Mouse (Mus musculus): ENCODE results near the gene Mfsd12. TPM values are rescaled to one million over a fixed set of nuclear protein-coding genes. Genes with fewer than 3 reads are reported as not detected.

Gene Mfsd12
- total and polyA plus RNA-seq, 2 experiments from 2014 or later = 10.1 to 23.4 TPM

DNA sequence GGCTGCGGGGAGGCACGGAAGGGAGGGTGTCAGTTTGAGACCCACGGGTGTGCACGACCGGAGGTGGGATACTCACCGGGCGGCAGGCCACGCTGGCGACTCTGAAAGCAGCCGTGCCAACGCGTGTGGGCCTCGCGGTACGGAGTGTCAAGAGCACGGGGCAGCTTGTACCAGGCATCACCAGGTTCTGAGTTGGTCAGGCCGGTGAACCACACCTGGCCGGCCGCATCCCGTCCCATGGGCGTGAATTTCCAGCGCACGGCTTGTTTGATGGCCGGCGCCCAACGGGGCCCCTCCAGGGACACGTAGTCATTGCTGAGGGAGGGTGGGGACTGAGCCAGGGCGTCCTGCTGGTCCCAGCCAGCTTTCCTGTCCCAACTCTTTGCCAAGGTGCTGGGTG lies 7.4 kb downstream of the Mfsd12 start:
- no peak overlapping the region for H3K27ac ChIP-seq (ENCODE audit: low read depth, low read length)
- 0 out of 2 replicates have a peak overlapping the region, but pooled peaks have one; percentile 6 for H3K9ac ChIP-seq
- H3K9me3 ChIP-seq (ENCODE audit: low read length) = no peaks in the 10 kb centered on the region
- no peak overlapping the region for H3K4me3 ChIP-seq (ENCODE audit: low read depth, low read length)
- ATAC-seq (no peak), DNase-seq (no peak)
- peaks cover 42% of the 10 kb centered on the region for H3K36me3 ChIP-seq (ENCODE audit: insufficient read depth)
- peak overlapping the region; percentile 30 for H3K4me2 ChIP-seq (ENCODE audit: low read depth)
- H3K4me1 ChIP-seq (ENCODE audit: insufficient read depth) = 0 out of 2 replicates have a peak, but pooled peaks cover 4% of the 10 kb centered on the region
- H3K27me3 ChIP-seq (ENCODE audit: insufficient read depth, low read length) = 0 out of 2 replicates have a peak, but pooled peaks cover 7% of the 10 kb centered on the region
- no peak for TF ChIP-seq CTCF (IDR thresholded peaks at IDR 0.05; ENCODE audit: low read depth)
- 9% methylated on average over 28 of the region's 28 CpGs for WGBS

- DNase-seq (no peak), ATAC-seq (no peak; the same call in 1 of the 2 replicates)
Observed at GRCm38 (mm10) chr10:81365073-81365472, 7.8 kb downstream of the Mfsd12 start.

GRCm38 (mm10) chr10:81365672-81366476 lies 8.6 kb downstream of the Mfsd12 start, which contains the start of gene 4930404N11Rik:
4930404N11Rik (minus strand) TSS chr10:81365816.
- Histone ChIP-seq H3K4me2 (ENCODE audit: low read depth) (peak within 1 kb of the TSS; percentile 30; the same call in 1 of the 2 replicates), H3K4me1 (ENCODE audit: insufficient read depth) (0 out of 2 replicates have a peak, but pooled peaks cover 4% of the 10 kb centered on the region), H3K9me3 (ENCODE audit: low read length) (no peaks in the 10 kb centered on the region), H3K36me3 (ENCODE audit: insufficient read depth) (peaks cover 54% of the 10 kb centered on the region), H3K27ac (ENCODE audit: low read depth, low read length) (no peak within 1 kb of the TSS), H3K27me3 (ENCODE audit: insufficient read depth, low read length) (0 out of 2 replicates have a peak, but pooled peaks cover 7% of the 10 kb centered on the region), H3K9ac (0 out of 2 replicates have a peak within 1 kb of the TSS, but pooled peaks have one; percentile 6), H3K4me3 (ENCODE audit: low read depth, low read length) (no peak within 1 kb of the TSS)
- ATAC-seq (0 out of 2 replicates have a peak, but pooled peaks have one; percentile 4), DNase-seq (no peak)
- 13% methylated on average over 11 of the region's 12 CpGs for WGBS
- TF ChIP-seq CTCF (IDR thresholded peaks at IDR 0.05; ENCODE audit: low read depth) = no peak

More at GRCm38 (mm10) chr10:81365073-81365472, 7.8 kb downstream of the Mfsd12 start:
- 33% methylated on average over 4 of the region's 4 CpGs for whole genome bisulfite sequencing
- TF ChIP-seq CTCF (IDR thresholded peaks at IDR 0.05; ENCODE audit: low read depth) = no peak
- Histone ChIP-seq H3K36me3 (ENCODE audit: insufficient read depth) (peaks cover 46% of the 10 kb centered on the region), H3K4me2 (ENCODE audit: low read depth) (no peak overlapping the region), H3K4me3 (ENCODE audit: low read depth, low read length) (no peak overlapping the region), H3K9me3 (ENCODE audit: low read length) (no peaks in the 10 kb centered on the region), H3K9ac (no peak overlapping the region), H3K27me3 (ENCODE audit: insufficient read depth, low read length) (0 out of 2 replicates have a peak, but pooled peaks cover 7% of the 10 kb centered on the region), H3K4me1 (ENCODE audit: insufficient read depth) (0 out of 2 replicates have a peak, but pooled peaks cover 4% of the 10 kb centered on the region), H3K27ac (ENCODE audit: low read depth, low read length) (no peak overlapping the region)

- WGBS = 80% methylated on average over 6 of the region's 6 CpGs
- H3K4me3 ChIP-seq (ENCODE audit: low read depth, low read length) = no peak overlapping the region
- no peak overlapping the region for H3K9ac ChIP-seq
- no peaks in the 10 kb centered on the region for H3K9me3 ChIP-seq (ENCODE audit: low read length)
- 0 out of 2 replicates have a peak, but pooled peaks cover 7% of the 10 kb centered on the region for H3K27me3 ChIP-seq (ENCODE audit: insufficient read depth, low read length)
- no peak for TF ChIP-seq CTCF (IDR thresholded peaks at IDR 0.05; ENCODE audit: low read depth)
- H3K27ac ChIP-seq (ENCODE audit: low read depth, low read length) = no peak overlapping the region
- H3K4me2 ChIP-seq (ENCODE audit: low read depth) = no peak overlapping the region
- H3K36me3 ChIP-seq (ENCODE audit: insufficient read depth) = peaks cover 61% of the 10 kb centered on the region
- H3K4me1 ChIP-seq (ENCODE audit: insufficient read depth) = 0 out of 2 replicates have a peak, but pooled peaks cover 4% of the 10 kb centered on the region
- ATAC-seq (no peak), DNase-seq (no peak)
Observed at GRCm38 (mm10) chr10:81366477-81367206, 9.4 kb downstream of the Mfsd12 start.

DNA sequence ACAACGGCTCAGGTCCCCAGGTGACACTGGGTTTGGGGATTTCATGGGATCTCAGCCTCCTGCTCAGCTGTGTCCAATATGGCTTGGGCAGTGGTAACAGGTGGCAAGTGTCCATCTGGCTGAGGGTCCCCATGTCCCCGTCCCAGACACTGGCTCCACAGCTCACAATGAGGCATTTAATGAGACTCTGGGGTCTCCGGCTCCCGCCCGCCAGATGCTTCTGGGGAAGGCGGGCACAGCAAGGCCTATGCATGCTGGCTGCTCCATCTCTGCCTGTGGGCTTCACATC lies 9.9 kb downstream of the Mfsd12 start:
- ATAC-seq (no peak), DNase-seq (no peak)
- Histone ChIP-seq H3K4me1 (ENCODE audit: insufficient read depth) (0 out of 2 replicates have a peak, but pooled peaks cover 4% of the 10 kb centered on the region), H3K4me3 (ENCODE audit: low read depth, low read length) (no peak overlapping the region), H3K9me3 (ENCODE audit: low read length) (no peaks in the 10 kb centered on the region), H3K36me3 (ENCODE audit: insufficient read depth) (peaks cover 63% of the 10 kb centered on the region), H3K27me3 (ENCODE audit: insufficient read depth, low read length) (0 out of 2 replicates have a peak, but pooled peaks cover 7% of the 10 kb centered on the region), H3K4me2 (ENCODE audit: low read depth) (no peak overlapping the region), H3K27ac (ENCODE audit: low read depth, low read length) (no peak overlapping the region), H3K9ac (no peak overlapping the region)
- WGBS = 73% methylated on average over 6 of the region's 6 CpGs
- no peak for TF ChIP-seq CTCF (IDR thresholded peaks at IDR 0.05; ENCODE audit: low read depth)

GRCm38 (mm10) chr10:81375322-81375721 lies 18.0 kb downstream of the Mfsd12 start:
- no peak overlapping the region for H3K4me2 ChIP-seq (ENCODE audit: low read depth)
- ATAC-seq (no peak), DNase-seq (no peak)
- H3K27me3 ChIP-seq (ENCODE audit: insufficient read depth, low read length) = no peaks in the 10 kb centered on the region
- 91% methylated on average over 10 of the region's 10 CpGs for WGBS
- TF ChIP-seq CTCF (IDR thresholded peaks at IDR 0.05; ENCODE audit: low read depth) = no peak
- H3K27ac ChIP-seq (ENCODE audit: low read depth, low read length) = no peak overlapping the region
- peaks cover 38% of the 10 kb centered on the region for H3K36me3 ChIP-seq (ENCODE audit: insufficient read depth)
- H3K9ac ChIP-seq = no peak overlapping the region
- no peak overlapping the region for H3K4me3 ChIP-seq (ENCODE audit: low read depth, low read length)
- H3K9me3 ChIP-seq (ENCODE audit: low read length) = no peaks in the 10 kb centered on the region
- peaks cover 22% of the 10 kb centered on the region for H3K4me1 ChIP-seq (ENCODE audit: insufficient read depth)

Data from forebrain, postnatal 0 days (tissue).